Mouse (Mus musculus): ENCODE data around the gene Dnmt3a. TPM values are rescaled to one million over a fixed set of nuclear protein-coding genes. Genes with fewer than 3 reads are reported as not detected.

Dnmt3a gene
- polyA plus RNA-seq, 2 experiments from 2014 or later: 27.3 to 27.4 TPM

DNA sequence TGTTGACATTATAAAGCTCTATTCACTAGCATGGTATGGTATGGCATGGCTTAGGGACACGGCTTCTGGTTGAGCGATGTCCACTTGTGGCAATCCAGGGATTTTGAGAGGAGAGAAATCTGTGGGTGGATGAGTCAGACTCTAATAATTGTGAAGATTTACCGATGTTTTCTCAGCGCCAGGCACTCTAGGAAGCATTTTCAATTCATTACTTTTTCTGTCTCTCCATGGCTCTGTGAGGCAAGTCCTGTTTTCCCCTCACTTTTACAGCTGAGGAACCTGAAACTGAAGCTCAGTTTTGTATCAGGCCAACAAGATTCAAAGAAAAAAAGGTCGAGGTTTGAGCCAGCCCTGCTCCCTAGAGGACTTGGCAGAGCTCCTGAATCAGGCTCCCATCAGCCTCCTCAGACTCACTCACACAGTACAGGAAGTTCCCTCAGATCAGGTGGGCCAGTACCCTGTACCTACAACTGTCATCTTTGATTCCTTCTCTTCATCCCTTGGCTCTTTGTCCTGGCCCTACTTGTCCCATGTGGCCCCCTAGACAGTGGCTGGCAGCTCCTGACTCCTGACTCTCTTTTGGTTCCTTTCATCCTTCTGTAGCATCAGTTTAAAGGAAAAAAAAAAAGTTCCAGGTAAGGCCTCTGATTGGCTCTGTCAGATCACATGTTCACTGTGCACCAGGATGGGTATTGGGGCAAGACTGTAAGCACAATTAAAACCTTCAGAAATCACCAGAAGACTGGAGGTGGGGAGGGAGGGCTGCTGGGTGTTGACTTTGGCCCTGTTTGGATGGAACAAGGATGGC is 19.3 kb downstream of the Dnmt3a start:
- peak; percentile 17 for ATAC-seq

DNA sequence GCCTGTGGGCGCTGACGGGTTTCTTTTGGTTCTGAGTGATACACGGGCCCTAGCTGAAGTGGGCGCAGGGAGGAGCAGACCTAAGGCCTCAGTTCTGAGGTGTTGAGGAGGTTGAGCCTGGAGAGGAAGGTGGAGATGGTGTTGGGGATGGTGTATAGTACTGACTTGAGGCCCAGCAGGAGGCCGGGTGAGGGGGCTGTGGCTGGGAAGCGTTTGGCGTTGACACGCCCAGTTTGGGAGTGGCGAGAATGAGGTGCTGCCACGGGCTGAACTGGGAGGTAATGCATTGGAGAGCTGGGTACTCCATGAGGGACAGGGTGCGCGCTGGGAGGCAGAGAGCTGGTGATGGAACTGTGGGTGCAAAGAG is 19.9 kb downstream of the Dnmt3a start:
- ATAC-seq: no peak

DNA sequence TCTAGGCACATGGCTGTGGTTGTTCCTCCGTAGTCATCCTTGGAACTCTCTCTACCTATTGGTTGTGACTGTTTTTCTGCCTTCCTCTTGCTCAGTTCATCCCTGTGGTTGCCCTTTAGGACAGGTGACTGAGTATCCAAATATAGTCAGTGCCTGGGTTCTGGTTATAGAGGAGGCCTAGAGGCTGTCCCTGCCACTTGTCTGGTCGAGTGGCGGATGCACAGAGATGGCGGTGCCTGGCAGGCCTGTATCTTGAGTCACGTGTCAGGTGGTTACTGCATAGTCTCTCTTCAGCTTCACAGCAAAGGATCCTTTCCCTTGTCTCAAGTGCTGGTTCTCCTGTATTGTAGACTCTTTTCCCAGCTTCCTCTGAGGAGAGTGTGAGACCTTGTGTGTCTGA is 22.0 kb downstream of the Dnmt3a start:
- no peak for ATAC-seq

DNA sequence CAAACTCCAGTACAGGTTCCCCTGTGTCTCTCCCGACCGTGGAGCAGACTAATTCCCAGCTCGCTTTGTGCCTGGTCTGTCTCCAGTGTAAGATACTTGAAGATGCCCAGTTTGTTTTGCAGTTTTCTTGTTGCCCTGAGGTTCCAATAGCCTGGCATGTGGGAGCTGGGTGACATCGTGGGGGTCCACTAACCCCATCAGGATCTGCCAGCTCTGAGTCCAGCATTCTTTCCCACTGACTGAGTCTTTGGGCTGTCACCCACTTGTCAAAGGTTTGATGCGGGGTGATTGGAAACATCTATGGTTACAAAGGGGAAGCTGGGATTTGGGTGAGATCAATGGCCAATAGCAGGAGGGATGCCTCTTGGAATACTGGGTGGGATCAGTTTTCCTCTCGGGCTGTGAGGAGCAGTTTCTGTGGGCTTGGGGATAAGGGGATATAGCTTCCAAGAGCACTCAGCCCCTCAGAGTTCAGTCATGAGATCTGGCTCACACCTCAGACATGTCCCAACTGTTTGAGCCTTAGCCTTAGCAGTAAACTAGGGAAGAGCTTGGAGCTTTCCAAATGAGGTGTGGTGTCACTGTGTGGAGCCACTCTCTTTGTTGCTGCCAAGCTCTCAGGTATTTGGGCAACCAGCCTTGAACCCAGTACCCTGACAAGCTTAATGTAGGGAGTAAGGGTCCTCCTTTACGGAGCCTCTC is 27.4 kb downstream of the Dnmt3a start:
- ATAC-seq: no peak

DNA sequence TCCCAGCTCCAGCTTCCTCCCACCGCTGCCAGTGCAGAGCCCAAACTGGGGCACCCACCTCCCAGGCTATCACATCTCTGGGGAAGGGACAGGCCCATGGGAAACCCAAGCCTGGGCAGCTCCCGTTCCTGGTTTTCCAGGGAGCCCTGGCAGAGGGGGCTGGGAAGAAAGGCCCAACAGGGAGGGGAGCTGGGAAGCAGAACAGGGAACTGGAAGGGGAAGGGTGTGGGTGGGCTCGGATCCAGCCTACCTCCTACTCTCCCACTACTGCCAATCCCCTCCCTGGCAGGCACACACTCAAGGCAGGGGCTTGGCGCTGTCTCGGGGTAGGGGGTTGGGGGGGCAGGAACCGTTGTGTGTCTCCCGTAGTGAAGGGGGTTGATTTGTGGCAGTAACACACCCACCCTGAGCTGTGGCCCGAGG is 28.1 kb downstream of the Dnmt3a start:
- no peak for ATAC-seq

DNA sequence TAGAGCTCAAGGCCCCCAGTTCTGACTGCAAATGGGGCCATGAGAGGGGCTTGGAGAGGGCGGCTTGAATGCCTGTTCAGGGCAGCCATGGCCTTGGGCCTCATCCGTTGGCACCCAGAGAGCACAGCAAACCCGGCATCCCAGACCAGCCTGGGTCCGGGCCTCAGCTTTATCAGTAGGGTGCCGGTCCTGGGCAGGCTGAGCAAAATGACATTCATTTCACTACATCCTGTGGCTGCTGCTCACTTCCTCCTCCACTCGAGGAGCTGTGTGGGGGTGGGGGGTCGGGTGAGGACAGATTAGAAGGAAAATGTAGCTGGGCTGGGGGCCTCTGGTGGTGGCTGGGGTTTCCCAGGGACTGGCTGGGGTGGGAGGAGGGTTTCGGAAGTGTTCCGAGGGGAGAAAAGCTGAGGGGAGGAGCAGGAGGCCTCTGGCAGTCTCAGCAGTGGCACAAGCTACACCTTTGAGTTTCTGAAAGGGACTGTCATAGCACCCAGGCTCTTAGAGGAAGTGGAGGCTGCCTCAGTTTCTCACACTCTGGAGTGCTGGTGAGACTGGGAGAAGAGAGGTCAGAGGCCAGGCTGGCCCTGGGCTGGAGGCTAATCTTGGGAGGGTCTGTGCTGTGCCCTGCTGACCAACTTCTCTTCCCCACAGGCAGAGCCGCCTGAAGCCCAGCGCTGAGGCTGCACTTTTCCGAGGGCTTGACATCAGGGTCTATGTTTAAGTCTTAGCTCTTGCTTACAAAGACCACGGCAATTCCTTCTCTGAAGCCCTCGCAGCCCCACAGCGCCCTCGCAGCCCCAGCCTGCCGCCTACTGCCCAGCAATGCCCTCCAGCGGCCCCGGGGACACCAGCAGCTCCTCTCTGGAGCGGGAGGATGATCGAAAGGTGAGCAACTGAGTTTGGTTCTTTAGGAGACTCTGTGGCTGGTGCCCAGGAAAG is 28.8 kb downstream of the Dnmt3a start:
- peak; percentile 87 for ATAC-seq

DNA sequence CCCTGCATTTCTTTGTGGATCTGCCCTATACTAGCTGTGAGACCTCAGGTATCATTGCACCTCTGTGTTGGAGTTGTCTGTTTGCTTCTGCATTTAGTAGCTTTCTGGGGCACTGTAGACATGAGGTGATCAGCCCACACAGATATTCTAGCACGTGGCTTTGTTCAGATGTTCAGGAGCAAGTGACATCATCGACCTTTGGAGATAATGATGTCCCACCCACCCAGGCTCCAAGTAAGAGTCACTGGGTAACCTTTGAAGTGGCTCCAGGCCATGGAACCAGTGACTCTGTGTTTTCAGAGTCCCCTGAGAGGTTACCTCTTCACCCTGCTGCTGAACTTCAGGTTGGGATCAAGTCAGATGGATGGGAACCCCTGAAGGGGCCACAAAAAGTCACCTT is 29.8 kb downstream of the Dnmt3a start:
- ATAC-seq: peak; percentile 24

DNA sequence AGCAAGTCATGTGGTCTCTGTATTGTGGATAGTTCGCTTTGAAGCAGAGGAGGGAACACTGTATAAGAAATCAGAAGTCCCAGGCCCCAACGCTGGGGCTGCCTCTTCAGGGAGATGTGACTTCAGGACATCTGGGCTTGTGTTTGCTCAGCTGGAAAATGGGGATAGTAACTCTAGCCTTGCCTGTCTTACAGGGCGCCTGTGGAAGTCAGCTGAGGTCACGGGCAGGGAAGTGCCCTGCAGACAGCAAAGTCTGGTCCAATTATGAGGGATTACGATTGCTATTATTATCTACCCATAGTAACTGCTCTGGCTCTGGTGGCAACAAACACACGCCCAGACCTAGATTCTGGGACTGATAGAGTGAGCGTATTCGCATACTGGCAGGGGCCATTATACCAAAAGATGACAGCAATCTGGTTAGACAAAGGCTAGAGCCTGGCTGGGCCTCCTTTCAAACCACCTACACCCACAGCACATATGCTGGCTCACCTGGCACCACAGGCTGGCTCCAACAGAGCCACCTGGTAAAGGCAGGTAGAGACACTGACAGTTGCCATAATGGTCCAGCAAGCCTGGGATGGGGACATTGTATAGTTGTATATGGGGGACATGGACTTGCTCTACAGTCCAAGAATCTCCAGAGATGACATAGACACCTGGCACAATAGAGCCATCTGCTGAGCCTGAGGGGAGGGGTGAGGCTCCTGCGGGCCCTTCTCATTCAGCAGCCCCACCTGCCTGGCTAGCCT is 31.4 kb downstream of the Dnmt3a start:
- ATAC-seq: no peak

DNA sequence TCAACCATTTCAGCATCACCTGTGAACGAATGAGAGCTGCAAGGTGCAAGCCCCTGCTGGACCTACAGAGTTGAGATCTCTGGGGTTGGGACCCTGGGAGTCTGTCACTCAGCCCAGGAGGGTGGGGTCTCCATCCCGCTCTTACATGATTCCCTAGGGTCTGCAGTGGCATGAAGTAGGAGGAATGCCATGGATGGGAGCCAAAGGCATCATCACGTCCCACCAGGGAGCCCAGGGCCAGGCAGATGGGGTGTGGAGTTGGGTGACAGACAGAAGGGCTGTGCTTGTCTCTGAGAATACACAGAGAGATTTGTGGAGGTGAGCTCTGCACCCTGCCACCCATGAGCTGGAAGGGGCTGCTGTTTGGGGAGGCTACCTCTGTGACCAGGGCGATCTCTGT is 32.2 kb downstream of the Dnmt3a start:
- ATAC-seq: no peak

DNA sequence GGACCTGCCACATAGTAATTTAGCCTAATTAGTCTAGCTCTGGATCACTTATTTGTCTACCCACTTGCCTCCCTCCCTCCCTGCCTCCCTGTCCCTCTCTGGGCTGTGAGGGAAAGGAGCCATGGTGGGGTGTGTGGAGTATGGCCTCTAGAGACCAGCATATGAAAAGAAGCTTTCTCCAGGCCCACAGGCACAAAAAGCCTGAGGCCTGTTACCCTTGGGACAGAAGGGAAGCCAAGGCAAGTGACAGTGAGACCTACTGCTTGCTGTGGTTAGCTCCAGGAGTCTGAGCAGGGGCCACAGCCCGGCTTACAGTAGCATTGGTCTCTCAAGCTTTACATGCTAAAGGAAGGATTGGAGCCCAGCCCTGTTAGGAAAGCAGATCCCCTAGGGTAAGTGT is 33.9 kb downstream of the Dnmt3a start:
- no peak for ATAC-seq

DNA sequence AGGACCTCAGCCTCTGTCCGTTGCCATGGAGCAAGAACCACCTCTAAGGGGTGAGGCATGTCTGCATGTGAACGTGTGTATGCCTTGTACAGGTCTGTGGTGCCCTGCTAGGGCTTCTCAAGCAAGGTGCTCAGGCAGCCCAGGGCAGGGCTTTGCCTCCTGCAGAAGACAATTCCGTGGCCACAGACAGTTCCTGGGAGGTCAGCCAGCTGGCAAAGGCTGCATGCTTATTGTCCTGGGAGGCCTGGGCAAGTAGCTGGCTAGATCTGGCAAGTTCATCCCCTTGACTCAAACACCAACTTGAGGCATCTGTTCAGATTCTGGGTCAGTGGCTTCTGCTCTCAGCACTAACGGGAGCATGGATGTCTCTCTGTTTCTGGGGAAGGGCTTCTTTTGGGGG is 35.3 kb downstream of the Dnmt3a start:
- no peak for ATAC-seq

DNA sequence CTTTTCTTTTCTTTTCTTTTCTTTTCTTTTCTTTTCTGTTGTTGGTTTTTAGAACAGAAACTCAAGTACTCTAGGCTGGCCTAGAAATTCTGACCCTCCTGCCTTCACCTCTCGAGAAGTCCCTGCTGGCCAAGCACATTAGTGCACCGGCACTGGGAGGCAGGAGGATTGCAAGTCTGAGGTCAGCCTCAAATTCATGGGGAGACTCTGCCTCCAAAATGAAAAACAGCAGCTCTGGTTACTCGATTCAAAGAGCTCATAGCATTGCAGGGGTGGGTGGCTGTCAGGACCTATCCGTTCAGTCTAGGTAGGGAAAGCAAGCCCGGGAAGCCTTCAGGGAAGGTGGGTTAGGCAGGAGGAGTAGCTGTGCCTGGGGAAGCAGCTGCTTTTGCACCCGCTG is 37.0 kb downstream of the Dnmt3a start:
- no peak for ATAC-seq

DNA sequence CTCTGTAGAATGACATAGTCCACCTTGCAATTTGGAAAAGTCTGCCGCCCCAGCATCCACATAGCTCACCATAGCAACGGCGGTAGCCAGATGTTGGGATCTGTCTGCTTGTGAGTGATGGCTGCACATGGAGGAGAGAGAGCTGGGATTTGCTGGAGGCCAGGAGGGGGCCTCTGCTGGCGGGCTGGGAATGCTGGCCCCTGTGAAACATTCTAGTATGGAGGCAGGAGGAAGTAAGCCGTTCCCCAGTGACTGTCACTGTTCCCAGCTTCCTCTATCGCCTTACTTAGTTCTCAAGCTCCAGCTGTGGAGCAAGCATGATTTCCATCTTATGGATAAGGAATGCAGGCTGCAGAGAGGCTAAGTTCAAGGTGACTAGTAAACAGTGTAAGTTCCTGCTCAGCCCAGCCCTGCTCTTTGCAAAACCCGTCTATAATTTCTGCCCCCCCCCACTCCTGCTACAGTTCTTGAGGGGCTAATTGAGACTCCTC is 37.6 kb downstream of the Dnmt3a start:
- no peak for ATAC-seq

DNA sequence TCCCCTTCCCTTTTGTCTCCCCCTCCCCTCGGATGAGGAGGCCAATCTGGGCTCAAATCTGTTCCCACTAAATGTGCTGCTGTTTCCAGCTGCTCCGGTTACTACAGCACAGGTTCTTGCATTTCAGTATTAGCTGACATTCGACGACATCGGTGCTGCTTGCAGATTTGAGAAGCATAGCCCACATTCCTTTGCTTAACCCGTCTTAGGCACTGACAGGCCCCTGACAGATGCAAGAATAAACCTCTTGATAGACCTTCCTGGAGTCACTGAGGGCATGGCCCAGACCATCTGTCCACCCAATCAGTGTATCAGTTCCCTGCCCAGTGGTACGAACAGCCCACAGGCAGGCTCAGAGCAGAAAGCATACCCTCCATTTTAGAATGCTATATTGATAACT is 38.1 kb downstream of the Dnmt3a start:
- ATAC-seq: no peak

DNA sequence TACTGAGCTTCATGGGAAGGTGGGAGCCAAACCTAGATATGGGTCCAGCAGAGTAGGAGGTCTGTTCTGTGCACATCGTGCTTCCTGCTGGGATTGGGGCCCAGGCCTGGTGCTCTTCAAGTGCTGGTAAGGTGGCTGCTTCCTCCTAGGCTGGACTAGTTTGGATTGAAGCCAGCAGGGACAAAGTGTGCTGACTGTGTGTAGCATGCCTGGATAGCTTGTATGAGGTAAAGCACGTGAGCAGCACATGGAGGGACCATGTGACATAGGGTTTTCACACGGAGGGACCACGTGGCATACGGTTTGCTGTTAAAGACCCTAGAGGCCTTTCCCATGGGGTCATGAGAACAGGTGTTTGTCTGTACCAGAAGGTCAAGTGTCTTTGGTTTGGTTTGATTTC is 38.5 kb downstream of the Dnmt3a start:
- ATAC-seq: no peak

DNA sequence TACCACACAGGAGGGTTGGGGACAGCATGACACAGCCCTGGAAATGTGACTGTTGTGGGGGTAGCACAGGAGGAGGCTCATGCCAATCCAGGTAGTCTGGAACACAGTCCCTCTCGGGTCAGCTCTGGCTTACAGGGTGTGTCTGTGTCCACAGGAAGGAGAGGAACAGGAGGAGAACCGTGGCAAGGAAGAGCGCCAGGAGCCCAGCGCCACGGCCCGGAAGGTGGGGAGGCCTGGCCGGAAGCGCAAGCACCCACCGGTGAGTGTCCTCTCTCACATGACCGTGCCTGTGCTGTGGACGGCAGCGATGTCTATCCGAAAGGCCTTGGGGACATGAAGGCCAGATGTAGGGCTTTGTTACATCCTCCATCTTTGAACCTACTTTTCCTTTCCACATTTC is 43.7 kb downstream of the Dnmt3a start:
- no peak for ATAC-seq

DNA sequence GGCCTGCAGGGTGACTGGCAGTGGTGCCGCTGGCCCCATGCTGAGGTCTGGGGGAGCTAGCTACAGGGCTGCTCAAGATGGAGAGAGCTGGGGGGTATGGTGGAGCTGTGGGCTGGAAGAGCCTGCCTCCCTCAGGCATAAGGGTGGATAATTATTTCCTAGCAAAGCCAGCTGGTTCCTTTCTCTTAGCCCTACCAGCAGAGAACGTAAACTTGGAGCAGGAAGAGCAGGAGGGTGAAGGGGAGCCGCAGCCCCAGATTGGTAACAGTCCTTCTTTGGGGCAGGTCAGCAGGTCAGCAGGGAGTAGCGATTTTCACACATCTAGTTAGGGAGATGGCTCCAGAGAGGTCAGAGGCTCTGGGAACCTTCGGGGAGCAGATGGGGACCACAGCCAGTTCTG is 44.4 kb downstream of the Dnmt3a start:
- ATAC-seq: no peak

DNA sequence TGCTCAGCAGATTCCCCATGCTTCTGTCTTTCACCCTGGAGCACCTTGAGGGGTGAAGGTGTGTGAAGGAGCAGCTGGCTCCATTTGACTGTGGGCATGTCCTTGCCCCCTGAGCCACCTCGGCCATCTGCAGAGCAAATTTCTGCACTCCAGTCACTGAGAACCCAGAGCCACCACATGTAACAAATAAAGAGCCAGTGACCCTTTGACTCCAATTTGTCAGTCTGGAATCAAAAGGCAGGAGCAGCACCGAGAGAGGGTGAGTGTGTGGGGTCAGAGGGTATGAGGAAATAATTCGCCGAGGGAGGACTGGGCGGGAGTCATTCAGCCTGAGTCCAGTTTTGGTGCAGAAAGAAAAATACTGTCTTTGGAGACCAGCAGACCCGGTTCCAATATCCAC is 44.9 kb downstream of the Dnmt3a start:
- no peak for ATAC-seq

DNA sequence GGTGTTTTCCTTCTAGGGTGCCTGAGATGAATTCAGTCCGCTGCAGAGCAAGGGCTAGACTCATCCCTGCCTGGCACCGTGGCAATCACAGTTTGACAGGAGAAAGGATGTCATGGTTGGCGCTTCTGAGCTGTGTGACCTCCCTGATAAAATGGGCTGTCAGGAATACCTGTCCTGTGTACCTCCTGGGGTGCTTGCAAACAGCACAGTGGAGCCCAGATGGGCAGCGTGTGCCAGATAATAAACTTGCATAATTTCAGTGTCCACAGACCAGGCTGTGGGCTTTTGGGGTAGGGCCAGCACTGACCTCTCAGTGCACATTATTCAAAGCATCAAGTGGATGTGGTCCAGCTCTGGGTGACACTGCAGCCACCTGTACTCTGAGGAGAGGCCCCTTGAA is 45.4 kb downstream of the Dnmt3a start:
- ATAC-seq: no peak

DNA sequence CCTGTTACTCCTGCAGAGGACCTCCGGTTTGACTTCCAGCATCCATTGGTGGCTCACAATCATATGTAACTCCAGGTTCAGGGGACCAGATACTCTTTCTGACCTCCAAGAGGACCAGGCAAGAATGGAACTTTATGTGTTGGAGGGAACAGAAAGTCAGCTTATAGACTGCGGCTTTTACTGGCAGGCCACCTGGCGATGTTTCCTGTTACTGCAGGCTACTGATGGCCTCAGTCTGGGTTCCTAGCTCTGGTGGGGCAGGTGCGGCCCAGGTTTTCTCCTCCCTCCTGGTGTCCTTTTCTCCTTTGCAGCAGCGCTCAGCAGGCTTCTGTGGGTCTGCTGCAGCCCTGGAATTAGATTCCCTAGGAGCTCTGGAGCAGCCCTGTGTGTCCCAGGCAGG is 46.7 kb downstream of the Dnmt3a start:
- peak; percentile 55 for ATAC-seq

DNA sequence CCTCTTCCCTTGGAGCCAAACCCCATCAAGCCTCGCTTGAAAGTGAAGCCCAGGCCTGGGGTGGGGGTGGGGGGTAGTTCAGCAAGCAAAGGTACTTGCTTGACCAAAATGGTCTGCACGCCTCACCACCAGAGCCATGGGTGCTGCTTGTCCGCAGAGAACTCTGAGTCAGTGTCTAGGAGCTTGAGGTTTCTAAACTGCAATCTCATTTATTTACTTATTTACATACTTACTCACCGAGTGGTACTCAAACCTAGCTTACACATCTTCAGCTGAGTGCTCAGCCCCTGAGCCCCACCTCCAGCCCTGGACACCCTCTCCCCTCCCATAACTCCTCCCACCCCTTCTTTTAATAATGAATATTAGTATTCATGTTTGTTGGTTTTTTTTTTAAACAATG is 48.6 kb downstream of the Dnmt3a start:
- no peak for ATAC-seq

DNA sequence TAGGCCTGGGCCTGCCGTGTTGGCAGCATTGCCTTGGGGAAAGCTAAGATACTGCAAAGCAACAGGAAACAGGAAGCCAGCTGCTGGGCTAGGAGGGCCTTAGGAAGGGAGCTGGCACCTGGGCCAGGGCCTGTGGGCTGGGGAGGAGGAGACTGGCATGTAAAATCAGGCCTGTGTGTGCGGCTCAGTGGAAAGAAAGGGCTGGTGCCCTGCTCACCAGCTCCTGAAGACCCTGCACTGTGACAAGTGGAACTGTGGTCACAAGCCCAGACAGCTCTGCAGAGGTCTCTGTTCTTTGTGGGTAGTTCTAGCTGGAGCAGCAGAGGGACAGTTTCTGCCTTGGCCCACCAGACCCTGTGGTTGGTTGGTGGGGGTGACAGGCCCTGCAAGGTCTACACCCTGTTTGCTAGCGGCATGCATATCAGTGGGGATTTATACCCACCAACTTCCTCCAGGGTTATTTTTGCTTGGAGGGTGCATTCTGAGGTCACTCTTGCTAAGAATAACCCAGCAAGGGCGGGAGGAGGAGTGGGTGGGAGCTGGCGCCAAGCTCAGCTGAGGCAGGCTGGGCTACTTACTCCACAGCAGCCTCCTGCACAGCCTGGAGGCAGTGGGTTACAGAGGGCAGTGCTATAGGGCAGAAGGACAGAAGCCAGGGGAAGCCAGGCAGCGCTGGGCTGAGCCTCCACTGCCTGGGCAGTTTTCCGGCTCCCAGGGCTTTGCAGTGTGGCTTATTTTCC is 50.1 kb downstream of the Dnmt3a start:
- peak; percentile 87 for ATAC-seq
